Mouse (Mus musculus) stomach, embryonic 14.5 days (tissue): ENCODE results near the gene Clec16a. TPM values are rescaled to one million over a fixed set of nuclear protein-coding genes. Genes with fewer than 3 reads are reported as not detected.

ENCODE experiments used
- ATAC-seq: fragments of 200-750 bp; cut with Nextera tagmentation; 2 replicates; pipeline ENCODE4 v1.8.0; 2017; ENCODE audit warnings: low read depth, moderate TSS enrichment; ENCODE audit not compliant: insufficient number of reproducible peaks, insufficient read depth, low FRiP score
- H3K27ac ChIP-seq: fragments of 300-500 bp; sonication (generic); 2 replicates; pipeline ENCODE4 v1.5.1; 2014; ENCODE audit warnings: mild to moderate bottlenecking, low read length, moderate library complexity, mixed read lengths
- H3K27me3 ChIP-seq: fragments of 300-500 bp; sonication (generic); 2 replicates; pipeline ENCODE4 v1.6.1; 2014; ENCODE audit warnings: low read length, control low read depth, mixed read lengths; ENCODE audit not compliant: control insufficient read depth, insufficient read depth
- H3K36me3 ChIP-seq: fragments of 300-500 bp; sonication (generic); 2 replicates; pipeline ENCODE4 v1.6.1; 2014; ENCODE audit warnings: mild to moderate bottlenecking, control low read depth, low read length, moderate library complexity, mixed read lengths; ENCODE audit not compliant: control insufficient read depth, insufficient read depth
- H3K4me1 ChIP-seq: fragments of 300-500 bp; sonication (generic); 2 replicates; pipeline ENCODE4 v1.6.1; 2014; ENCODE audit warnings: low read length, control low read depth, mixed read lengths; ENCODE audit not compliant: control insufficient read depth, insufficient read depth
- H3K4me2 ChIP-seq: fragments of 300-500 bp; sonication (generic); replicated peaks from 2 replicates; pipeline ENCODE4 v1.6.1; 2014; ENCODE audit warnings: low read depth, low read length, control low read depth
- H3K4me3 ChIP-seq: fragments of 300-500 bp; sonication (generic); 2 replicates; pipeline ENCODE4 v1.5.1; 2014; ENCODE audit warnings: low read depth, low read length, control low read depth
- H3K9ac ChIP-seq: fragments of 300-500 bp; sonication (generic); replicated peaks from 2 replicates; pipeline ENCODE4 v1.6.1; 2014; ENCODE audit warnings: low read depth, mild to moderate bottlenecking, control low read depth, low read length, moderate library complexity, mixed read lengths
- H3K9me3 ChIP-seq: fragments of 300-500 bp; sonication (generic); 2 replicates; pipeline ENCODE4 v1.6.1; 2016; ENCODE audit warnings: low read depth, low read length, control low read depth; ENCODE audit not compliant: control insufficient read depth
- WGBS: fragments of 180-500 bp; shearing (Covaris S2); extraction: QIAGEN DNeasy Blood & Tissue Kit; methylation state at CpG from one replicate; pipeline ENCODE4 v1.1.7; 2014; 5-methylcytosine and 5-hydroxymethylcytosine counted together
- polyA plus RNA-seq: library from polyadenylated mRNA; unstranded; fragments of >200 nt; fragmentation: Nextera tagmentation; extraction: Ambion mirVana; gene quantifications from 2 replicates; pipeline ENCODE4 v1.2.1, GENCODE M21; 2014

The Clec16a gene
- polyA plus RNA-seq, 1 experiment from 2014 or later, result 38.9 TPM

GRCm38 (mm10) chr16:10575915-10576314, 30.8 kb downstream of the Clec16a start:
- Histone ChIP-seq H3K4me2 (no peak overlapping the region), H3K4me3 (no peak overlapping the region), H3K36me3 (peaks cover 7% of the 10 kb centered on the region; the same call in 1 of the 2 replicates), H3K27ac (no peak overlapping the region), H3K4me1 (no peaks in the 10 kb centered on the region), H3K9me3 (no peaks in the 10 kb centered on the region), H3K27me3 (no peaks in the 10 kb centered on the region), H3K9ac (no peak overlapping the region)
- WGBS, result 94% methylated on average over 4 of the region's 4 CpGs
- ATAC-seq, result no peak

- 68% methylated on average over 5 of the region's 5 CpGs for WGBS
- peaks cover 10% of the 10 kb centered on the region; the same call in 1 of the 2 replicates for H3K36me3 ChIP-seq
- no peaks in the 10 kb centered on the region for H3K27me3 ChIP-seq
- no peak overlapping the region for H3K4me3 ChIP-seq
- no peak overlapping the region for H3K27ac ChIP-seq
- no peaks in the 10 kb centered on the region for H3K4me1 ChIP-seq
- no peaks in the 10 kb centered on the region for H3K9me3 ChIP-seq
- H3K4me2 ChIP-seq, result no peak overlapping the region
- no peak overlapping the region for H3K9ac ChIP-seq
- ATAC-seq, result no peak
Measured at GRCm38 (mm10) chr16:10577548-10577947, 32.4 kb downstream of the Clec16a start.

- Histone ChIP-seq H3K9me3 (no peaks in the 10 kb centered on the region), H3K4me1 (no peaks in the 10 kb centered on the region), H3K9ac (no peak overlapping the region), H3K27ac (no peak overlapping the region), H3K4me2 (no peak overlapping the region), H3K4me3 (no peak overlapping the region), H3K36me3 (peaks cover 10% of the 10 kb centered on the region; the same call in 1 of the 2 replicates), H3K27me3 (no peaks in the 10 kb centered on the region)
- no peak for ATAC-seq
- WGBS, result 42% methylated on average over 1 of the region's 1 CpGs
Measured at GRCm38 (mm10) chr16:10578376-10578775, 33.2 kb downstream of the Clec16a start.

GRCm38 (mm10) chr16:10581234-10581898, 36.2 kb downstream of the Clec16a start:
- 78% methylated on average over 2 of the region's 2 CpGs for WGBS
- ATAC-seq, result no peak
- Histone ChIP-seq H3K4me3 (no peak overlapping the region), H3K36me3 (peaks cover 10% of the 10 kb centered on the region; the same call in 1 of the 2 replicates), H3K27me3 (no peaks in the 10 kb centered on the region), H3K27ac (no peak overlapping the region), H3K9ac (no peak overlapping the region), H3K4me2 (no peak overlapping the region), H3K4me1 (no peaks in the 10 kb centered on the region), H3K9me3 (no peaks in the 10 kb centered on the region)

GRCm38 (mm10) chr16:10585165-10585564, 40.0 kb downstream of the Clec16a start:
- no peak overlapping the region for H3K27ac ChIP-seq
- H3K9me3 ChIP-seq, result no peaks in the 10 kb centered on the region
- H3K36me3 ChIP-seq, result peaks cover 7% of the 10 kb centered on the region; the same call in 1 of the 2 replicates
- H3K4me1 ChIP-seq, result no peaks in the 10 kb centered on the region
- ATAC-seq, result no peak
- 68% methylated on average over 1 of the region's 1 CpGs for WGBS
- no peak overlapping the region for H3K9ac ChIP-seq
- H3K4me3 ChIP-seq, result no peak overlapping the region
- H3K4me2 ChIP-seq, result no peak overlapping the region
- H3K27me3 ChIP-seq, result no peaks in the 10 kb centered on the region

GRCm38 (mm10) chr16:10586546-10586945, 41.4 kb downstream of the Clec16a start:
- H3K4me1 ChIP-seq, result no peaks in the 10 kb centered on the region
- no peaks in the 10 kb centered on the region for H3K9me3 ChIP-seq
- no peaks in the 10 kb centered on the region for H3K27me3 ChIP-seq
- no peak overlapping the region for H3K4me3 ChIP-seq
- 78% methylated on average over 3 of the region's 3 CpGs for WGBS
- H3K4me2 ChIP-seq, result no peak overlapping the region
- ATAC-seq, result no peak
- H3K36me3 ChIP-seq, result no peaks in the 10 kb centered on the region; the same call in 1 of the 2 replicates
- no peak overlapping the region for H3K9ac ChIP-seq
- H3K27ac ChIP-seq, result no peak overlapping the region

GRCm38 (mm10) chr16:10599888-10600740, 55.0 kb downstream of the Clec16a start:
- Histone ChIP-seq H3K9me3 (no peaks in the 10 kb centered on the region), H3K4me1 (no peaks in the 10 kb centered on the region), H3K9ac (no peak overlapping the region; the same call in 1 of the 2 replicates), H3K4me3 (no peak overlapping the region), H3K4me2 (no peak overlapping the region), H3K36me3 (no peaks in the 10 kb centered on the region), H3K27ac (no peak overlapping the region), H3K27me3 (no peaks in the 10 kb centered on the region)
- no peak for ATAC-seq
- 61% methylated on average over 5 of the region's 5 CpGs for whole genome bisulfite sequencing

- no peaks in the 10 kb centered on the region for H3K27me3 ChIP-seq
- H3K4me1 ChIP-seq, result no peaks in the 10 kb centered on the region
- no peak overlapping the region for H3K9ac ChIP-seq
- 84% methylated on average over 3 of the region's 3 CpGs for WGBS
- H3K27ac ChIP-seq, result no peak overlapping the region
- no peak overlapping the region for H3K4me2 ChIP-seq
- no peaks in the 10 kb centered on the region for H3K36me3 ChIP-seq
- no peak for ATAC-seq
- H3K4me3 ChIP-seq, result no peak overlapping the region
- H3K9me3 ChIP-seq, result no peaks in the 10 kb centered on the region
Measured at GRCm38 (mm10) chr16:10607802-10608201, 62.7 kb downstream of the Clec16a start.
